Mouse (Mus musculus): ENCODE data around the gene Ly9. TPM values are rescaled to one million over a fixed set of nuclear protein-coding genes. Genes with fewer than 3 reads are reported as not detected.

Gene Ly9
- polyA plus RNA-seq (2016; fragmentation: Nextera tagmentation; extraction: Ambion mirVana): 0.06 and 0.07 TPM in 2 replicates

- no peak for DNase-seq (ENCODE audit: low spot score)
- Histone ChIP-seq H3K36me3 (replicated peaks) (no peaks in the 10 kb centered on the region), H3K4me3 (no peak within 1 kb of the TSS), H3K27me3 (replicated peaks; ENCODE audit: low read depth, poor library complexity, severe bottlenecking) (no peaks in the 10 kb centered on the region), H3K9me3 (no peaks in the 10 kb centered on the region), H3K4me1 (no peaks in the 10 kb centered on the region), H3K27ac (replicated peaks) (no peak within 1 kb of the TSS)
- 88% methylated on average over 9 of the region's 9 CpGs for WGBS
Observed at GRCm38 (mm10) chr1:171607176-171607575, at the start of gene Ly9. Ly9 (minus strand) TSS chr1:171607410.

GRCm38 (mm10) chr1:171652734-171653133, 45.5 kb upstream of the Ly9 start, which contains the start of gene Slamf7:
Slamf7 (minus strand) TSS chr1:171653035.
- H3K27me3 ChIP-seq (replicated peaks; ENCODE audit: low read depth, poor library complexity, severe bottlenecking): no peaks in the 10 kb centered on the region
- no peaks in the 10 kb centered on the region for H3K4me1 ChIP-seq
- 92% methylated on average over 5 of the region's 5 CpGs for WGBS
- H3K27ac ChIP-seq (replicated peaks): no peak within 1 kb of the TSS
- DNase-seq (ENCODE audit: low spot score): no peak
- no peaks in the 10 kb centered on the region for H3K9me3 ChIP-seq
- H3K4me3 ChIP-seq: no peak within 1 kb of the TSS
- no peaks in the 10 kb centered on the region for H3K36me3 ChIP-seq (replicated peaks)

- Histone ChIP-seq H3K4me3 (no peak overlapping the region), H3K4me1 (no peaks in the 10 kb centered on the region), H3K27ac (replicated peaks) (no peak overlapping the region), H3K9me3 (no peaks in the 10 kb centered on the region), H3K27me3 (replicated peaks; ENCODE audit: low read depth, poor library complexity, severe bottlenecking) (no peaks in the 10 kb centered on the region), H3K36me3 (replicated peaks) (no peaks in the 10 kb centered on the region)
- 81% methylated on average over 8 of the region's 8 CpGs for WGBS
- DNase-seq (ENCODE audit: low spot score): no peak
Observed at GRCm38 (mm10) chr1:171648840-171649239, 41.6 kb upstream of the Ly9 start.

- Histone ChIP-seq H3K27me3 (replicated peaks; ENCODE audit: low read depth, poor library complexity, severe bottlenecking) (no peaks in the 10 kb centered on the region), H3K9me3 (no peaks in the 10 kb centered on the region), H3K4me1 (no peaks in the 10 kb centered on the region), H3K4me3 (no peak overlapping the region), H3K27ac (replicated peaks) (no peak overlapping the region), H3K36me3 (replicated peaks) (no peaks in the 10 kb centered on the region)
- WGBS: 89% methylated on average over 5 of the region's 5 CpGs
- DNase-seq (ENCODE audit: low spot score): no peak
Observed at GRCm38 (mm10) chr1:171647716-171648115, 40.5 kb upstream of the Ly9 start.

GRCm38 (mm10) chr1:171646429-171646940, 39.3 kb upstream of the Ly9 start:
- no peaks in the 10 kb centered on the region for H3K27me3 ChIP-seq (replicated peaks; ENCODE audit: low read depth, poor library complexity, severe bottlenecking)
- no peaks in the 10 kb centered on the region for H3K4me1 ChIP-seq
- no peak overlapping the region for H3K27ac ChIP-seq (replicated peaks)
- no peaks in the 10 kb centered on the region for H3K36me3 ChIP-seq (replicated peaks)
- DNase-seq (ENCODE audit: low spot score): no peak
- H3K9me3 ChIP-seq: no peaks in the 10 kb centered on the region
- 79% methylated on average over 5 of the region's 5 CpGs for WGBS
- H3K4me3 ChIP-seq: no peak overlapping the region

GRCm38 (mm10) chr1:171643612-171644011, 36.4 kb upstream of the Ly9 start:
- Histone ChIP-seq H3K36me3 (replicated peaks) (no peaks in the 10 kb centered on the region), H3K9me3 (no peaks in the 10 kb centered on the region), H3K4me3 (no peak overlapping the region), H3K27ac (replicated peaks) (no peak overlapping the region), H3K27me3 (replicated peaks; ENCODE audit: low read depth, poor library complexity, severe bottlenecking) (no peaks in the 10 kb centered on the region), H3K4me1 (no peaks in the 10 kb centered on the region)
- 91% methylated on average over 7 of the region's 7 CpGs for WGBS
- DNase-seq (ENCODE audit: low spot score): no peak

- 93% methylated on average over 6 of the region's 6 CpGs for WGBS
- Histone ChIP-seq H3K4me1 (no peaks in the 10 kb centered on the region), H3K36me3 (replicated peaks) (no peaks in the 10 kb centered on the region), H3K27ac (replicated peaks) (no peak overlapping the region), H3K27me3 (replicated peaks; ENCODE audit: low read depth, poor library complexity, severe bottlenecking) (no peaks in the 10 kb centered on the region), H3K4me3 (no peak overlapping the region), H3K9me3 (no peaks in the 10 kb centered on the region)
- DNase-seq (ENCODE audit: low spot score): no peak
Observed at GRCm38 (mm10) chr1:171640796-171641195, 33.6 kb upstream of the Ly9 start.

- Histone ChIP-seq H3K27ac (replicated peaks) (no peak overlapping the region), H3K27me3 (replicated peaks; ENCODE audit: low read depth, poor library complexity, severe bottlenecking) (no peaks in the 10 kb centered on the region), H3K9me3 (no peaks in the 10 kb centered on the region), H3K4me3 (no peak overlapping the region), H3K36me3 (replicated peaks) (no peaks in the 10 kb centered on the region), H3K4me1 (no peaks in the 10 kb centered on the region)
- 85% methylated on average over 2 of the region's 2 CpGs for WGBS
- DNase-seq (ENCODE audit: low spot score): no peak
Observed at GRCm38 (mm10) chr1:171638686-171639085, 31.5 kb upstream of the Ly9 start.

GRCm38 (mm10) chr1:171637101-171637500, 29.9 kb upstream of the Ly9 start:
- Histone ChIP-seq H3K4me3 (no peak overlapping the region), H3K27ac (replicated peaks) (no peak overlapping the region), H3K9me3 (no peaks in the 10 kb centered on the region), H3K27me3 (replicated peaks; ENCODE audit: low read depth, poor library complexity, severe bottlenecking) (no peaks in the 10 kb centered on the region), H3K36me3 (replicated peaks) (no peaks in the 10 kb centered on the region), H3K4me1 (no peaks in the 10 kb centered on the region)
- 80% methylated on average over 8 of the region's 8 CpGs for WGBS
- DNase-seq (ENCODE audit: low spot score): no peak

GRCm38 (mm10) chr1:171635696-171636095, 28.5 kb upstream of the Ly9 start:
- DNase-seq (ENCODE audit: low spot score): no peak
- no peaks in the 10 kb centered on the region for H3K9me3 ChIP-seq
- WGBS: 64% methylated on average over 6 of the region's 6 CpGs
- H3K4me1 ChIP-seq: no peaks in the 10 kb centered on the region
- no peak overlapping the region for H3K27ac ChIP-seq (replicated peaks)
- no peak overlapping the region for H3K4me3 ChIP-seq
- H3K36me3 ChIP-seq (replicated peaks): no peaks in the 10 kb centered on the region
- no peaks in the 10 kb centered on the region for H3K27me3 ChIP-seq (replicated peaks; ENCODE audit: low read depth, poor library complexity, severe bottlenecking)

- H3K27me3 ChIP-seq (replicated peaks; ENCODE audit: low read depth, poor library complexity, severe bottlenecking): no peaks in the 10 kb centered on the region
- no peak for DNase-seq (ENCODE audit: low spot score)
- H3K9me3 ChIP-seq: no peaks in the 10 kb centered on the region
- H3K4me3 ChIP-seq: no peak overlapping the region
- H3K36me3 ChIP-seq (replicated peaks): no peaks in the 10 kb centered on the region
- WGBS: 85% methylated on average over 2 of the region's 2 CpGs
- no peaks in the 10 kb centered on the region for H3K4me1 ChIP-seq
- H3K27ac ChIP-seq (replicated peaks): no peak overlapping the region
Observed at GRCm38 (mm10) chr1:171631447-171631846, 24.2 kb upstream of the Ly9 start.

- WGBS: 89% methylated on average over 4 of the region's 4 CpGs
- no peaks in the 10 kb centered on the region for H3K9me3 ChIP-seq
- H3K4me1 ChIP-seq: no peaks in the 10 kb centered on the region
- no peak for DNase-seq (ENCODE audit: low spot score)
- no peak overlapping the region for H3K4me3 ChIP-seq
- no peaks in the 10 kb centered on the region for H3K27me3 ChIP-seq (replicated peaks; ENCODE audit: low read depth, poor library complexity, severe bottlenecking)
- H3K27ac ChIP-seq (replicated peaks): no peak overlapping the region
- H3K36me3 ChIP-seq (replicated peaks): no peaks in the 10 kb centered on the region
Observed at GRCm38 (mm10) chr1:171630912-171631311, 23.7 kb upstream of the Ly9 start.

- H3K36me3 ChIP-seq (replicated peaks): no peaks in the 10 kb centered on the region
- no peaks in the 10 kb centered on the region for H3K9me3 ChIP-seq
- no peak overlapping the region for H3K27ac ChIP-seq (replicated peaks)
- no peak for DNase-seq (ENCODE audit: low spot score)
- no peak overlapping the region for H3K4me3 ChIP-seq
- 87% methylated on average over 7 of the region's 7 CpGs for WGBS
- no peaks in the 10 kb centered on the region for H3K27me3 ChIP-seq (replicated peaks; ENCODE audit: low read depth, poor library complexity, severe bottlenecking)
- no peaks in the 10 kb centered on the region for H3K4me1 ChIP-seq
Observed at GRCm38 (mm10) chr1:171630041-171630440, 22.8 kb upstream of the Ly9 start.

GRCm38 (mm10) chr1:171629168-171629567, 22.0 kb upstream of the Ly9 start:
- Histone ChIP-seq H3K36me3 (replicated peaks) (no peaks in the 10 kb centered on the region), H3K4me3 (no peak overlapping the region), H3K4me1 (no peaks in the 10 kb centered on the region), H3K27ac (replicated peaks) (no peak overlapping the region), H3K9me3 (no peaks in the 10 kb centered on the region), H3K27me3 (replicated peaks; ENCODE audit: low read depth, poor library complexity, severe bottlenecking) (no peaks in the 10 kb centered on the region)
- no peak for DNase-seq (ENCODE audit: low spot score)
- 81% methylated on average over 6 of the region's 6 CpGs for WGBS
